Mouse (Mus musculus) gastrocnemius, postnatal 10 days (tissue): ENCODE data around the gene Cbfa2t2. TPM values are rescaled to one million over a fixed set of nuclear protein-coding genes. Genes with fewer than 3 reads are reported as not detected.

ENCODE experiments used
- DNase-seq: peaks from one replicate; pipeline ENCODE4 v3.0.0; 2021; ENCODE audit warnings: mixed read lengths
- long read RNA-seq, 2 experiments: library from polyadenylated mRNA; stranded (forward); transcript quantifications; one replicate each; pipeline ENCODE4 v2.0.0; 2021
- total RNA-seq, 2 experiments: library from RNA; stranded (reverse); gene quantifications; 2 replicates each; pipeline ENCODE4 v1.2.3; 2021

Gene Cbfa2t2
- total RNA-seq: 10 to 100 TPM; 18.4 to 21.6 TPM
- long read RNA-seq, experiment 1, full-length matches to known transcripts: 12 of 20 reads
- long read RNA-seq, experiment 1, partial matches to known transcripts: 3 of 20 reads
- long read RNA-seq, experiment 1, other reads (novel, unspliced or antisense): 5 of 20 reads
- long read RNA-seq, experiment 2, full-length matches to known transcripts: 9 of 14 reads
- long read RNA-seq, experiment 2, partial matches to known transcripts: 0 of 14 reads
- long read RNA-seq, experiment 2, other reads (novel, unspliced or antisense): 5 of 14 reads

DNA sequence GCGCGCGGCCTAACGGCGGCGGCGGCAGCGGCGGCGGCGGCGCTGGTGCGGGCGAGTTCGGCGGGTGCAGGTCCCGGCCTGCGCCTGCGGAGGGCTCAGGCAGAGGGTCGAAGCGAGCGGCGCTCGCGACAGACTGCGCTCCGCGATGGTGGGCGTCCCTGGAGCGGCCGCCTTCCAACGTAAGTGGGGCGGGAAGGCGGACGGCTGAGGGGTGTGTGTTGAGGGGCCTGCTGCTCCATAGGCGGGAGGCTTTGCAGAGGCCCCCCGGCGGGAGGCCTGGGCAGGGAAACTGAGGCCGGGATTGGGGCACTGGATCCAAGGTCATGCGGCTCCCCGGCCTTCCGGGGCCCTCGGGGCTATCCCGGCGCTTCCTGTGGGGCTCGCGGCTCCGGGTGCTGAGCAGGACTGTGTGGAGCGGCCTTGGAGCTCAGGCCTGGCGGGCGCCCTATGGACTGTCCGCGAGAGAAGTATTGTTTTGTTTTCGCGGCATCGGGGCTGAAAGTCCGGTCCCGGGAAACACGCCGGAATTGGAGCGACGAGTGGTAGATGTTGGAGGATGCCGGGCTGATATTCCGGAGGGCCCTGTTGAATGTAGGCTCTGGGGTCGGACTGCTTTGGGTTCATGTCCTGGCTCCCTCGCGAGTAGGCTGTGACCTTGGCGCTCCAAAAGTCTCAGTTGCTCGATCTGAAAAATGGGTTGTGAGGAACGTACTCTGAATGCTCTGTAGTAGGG, at the start of gene Cbfa2t2:
Gene Cbfa2t2, plus strand, starts transcription at position 24 of the 733 bp plus-strand sequence.
- DNase-seq: peak; percentile 59

DNA sequence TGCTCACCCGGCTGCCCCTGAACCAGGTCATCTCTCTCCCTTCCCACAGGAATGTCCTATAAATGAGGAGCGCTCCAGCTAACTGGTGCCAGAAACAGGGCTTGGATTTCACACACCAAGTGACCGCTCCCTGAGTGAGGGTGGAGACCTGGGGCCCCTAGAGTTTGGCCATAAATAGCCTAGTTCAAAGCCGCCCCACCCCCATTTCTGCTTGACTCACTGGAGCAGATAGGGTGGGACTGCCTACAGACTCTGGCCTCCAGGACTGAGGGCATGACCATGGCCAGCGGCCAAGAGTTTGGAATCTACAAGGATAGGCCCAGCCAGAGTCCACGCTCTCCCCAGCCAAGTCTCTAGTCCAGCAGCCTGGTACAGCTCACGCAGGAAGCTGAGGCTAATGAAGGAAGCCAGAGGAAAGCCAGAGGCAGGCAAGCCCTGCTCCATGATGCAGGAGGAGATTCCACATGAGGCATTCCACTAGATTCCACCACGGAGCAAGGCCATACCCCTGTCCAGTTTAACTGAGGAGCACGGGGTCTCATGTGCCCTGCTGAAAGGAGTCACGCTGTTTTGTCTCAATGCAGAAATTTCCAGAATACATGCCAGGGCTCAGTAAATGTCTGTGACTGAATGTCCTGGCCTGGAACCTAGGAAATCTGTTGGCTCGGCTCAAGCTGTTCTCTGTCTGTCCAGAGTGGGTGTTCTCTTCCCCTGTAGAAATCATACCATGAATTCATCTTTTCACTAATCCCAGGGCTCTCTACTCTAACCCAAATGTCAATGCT, 45.9 kb upstream of the Cbfa2t2 start:
- DNase-seq: peak; percentile 93

DNA sequence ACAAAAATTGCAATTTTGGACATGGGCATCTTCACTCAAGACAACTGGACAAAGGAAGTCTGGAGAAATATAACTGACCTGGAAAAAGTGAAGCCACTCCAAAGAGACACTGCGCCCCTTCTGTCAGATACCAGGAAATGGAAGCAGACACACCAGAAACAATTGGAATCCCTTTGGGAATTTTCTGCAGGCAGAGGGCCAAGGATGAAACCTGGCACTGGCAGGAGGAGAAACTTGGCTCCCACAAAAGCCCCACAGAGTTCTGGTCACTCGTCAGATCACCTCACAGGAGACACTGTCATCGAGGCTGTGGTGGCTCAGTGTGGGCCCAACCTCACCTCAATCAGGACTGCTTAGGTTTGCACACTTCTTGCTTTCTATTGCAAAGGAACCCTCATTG, 41.7 kb upstream of the Cbfa2t2 start:
- no peak for DNase-seq

DNA sequence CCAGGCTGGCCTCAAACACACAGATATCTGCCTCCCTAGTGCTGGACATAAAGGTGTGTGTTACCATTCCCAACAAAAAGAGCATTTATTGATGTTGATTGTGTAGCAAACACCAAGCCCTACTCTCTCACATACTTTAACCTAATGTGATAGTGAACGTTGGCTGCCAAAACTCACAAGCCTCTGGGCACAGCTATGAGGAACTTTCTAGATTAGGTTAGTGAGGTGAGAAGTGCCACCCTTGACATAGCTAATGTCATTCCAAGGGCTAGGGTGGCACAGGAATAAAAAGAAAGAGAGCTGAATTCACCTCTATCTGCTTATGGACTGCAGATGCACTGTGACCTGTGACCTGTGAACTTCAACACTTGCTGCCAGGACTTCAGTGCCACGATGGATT, 39.8 kb upstream of the Cbfa2t2 start:
- DNase-seq: no peak

DNA sequence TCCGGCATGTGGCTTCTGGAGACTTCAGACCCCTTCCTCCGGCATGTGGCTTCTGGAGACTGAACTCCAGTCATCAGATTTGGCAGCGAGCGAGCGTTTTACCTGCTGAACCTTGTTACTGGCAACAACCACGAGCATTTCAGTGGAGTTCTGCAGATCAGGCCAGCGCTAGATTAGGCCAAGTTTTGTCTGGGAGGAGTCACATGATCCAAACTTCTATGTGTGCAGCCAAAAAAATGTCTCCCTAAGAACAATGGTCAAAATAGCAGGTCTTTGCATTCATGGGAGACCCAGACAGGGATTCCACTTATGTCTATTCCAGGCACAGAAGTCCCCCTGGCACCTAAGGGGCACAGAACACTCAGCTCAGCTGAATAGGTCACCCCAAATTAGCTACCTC, 38.0 kb upstream of the Cbfa2t2 start:
- DNase-seq: no peak

DNA sequence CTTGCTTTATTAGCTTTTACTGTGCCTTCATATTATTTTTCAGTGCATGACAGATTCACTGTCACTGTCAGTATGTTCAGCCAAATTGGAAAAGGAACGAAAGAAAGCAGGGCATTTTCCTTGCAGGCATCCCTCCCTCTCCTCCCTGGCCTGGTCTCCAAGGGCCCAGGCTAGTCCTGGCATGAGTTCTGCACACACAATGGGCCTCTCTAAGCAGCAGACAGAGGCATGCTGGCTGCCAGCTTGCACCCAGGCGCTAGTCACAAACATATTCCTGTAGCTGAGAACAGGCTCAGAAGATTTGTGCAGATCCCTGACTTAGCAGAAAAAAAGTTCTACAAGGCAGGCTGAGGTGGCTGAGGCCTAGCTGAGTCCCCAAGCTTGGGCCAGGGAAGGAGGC, 37.0 kb upstream of the Cbfa2t2 start:
- no peak for DNase-seq

DNA sequence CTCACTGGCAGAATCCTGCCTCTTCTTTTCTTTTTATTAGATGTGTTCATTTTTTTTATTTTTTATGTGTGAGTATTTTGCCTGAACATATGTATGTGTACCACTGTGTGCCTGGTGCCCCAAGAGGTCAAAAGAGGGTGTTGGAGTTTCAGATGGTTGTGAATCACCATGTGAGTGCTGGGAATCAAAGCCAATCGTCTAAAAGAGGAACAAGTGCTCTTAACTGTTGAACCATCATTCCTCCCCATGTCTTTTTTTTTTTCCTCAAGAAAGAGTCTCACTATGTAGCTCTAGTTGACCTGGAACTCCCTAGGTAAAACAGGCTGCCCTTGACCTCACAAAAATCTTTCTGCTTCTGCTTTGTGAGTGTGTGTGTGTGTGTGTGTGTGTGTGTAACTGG, 34.3 kb upstream of the Cbfa2t2 start:
- no peak for DNase-seq

DNA sequence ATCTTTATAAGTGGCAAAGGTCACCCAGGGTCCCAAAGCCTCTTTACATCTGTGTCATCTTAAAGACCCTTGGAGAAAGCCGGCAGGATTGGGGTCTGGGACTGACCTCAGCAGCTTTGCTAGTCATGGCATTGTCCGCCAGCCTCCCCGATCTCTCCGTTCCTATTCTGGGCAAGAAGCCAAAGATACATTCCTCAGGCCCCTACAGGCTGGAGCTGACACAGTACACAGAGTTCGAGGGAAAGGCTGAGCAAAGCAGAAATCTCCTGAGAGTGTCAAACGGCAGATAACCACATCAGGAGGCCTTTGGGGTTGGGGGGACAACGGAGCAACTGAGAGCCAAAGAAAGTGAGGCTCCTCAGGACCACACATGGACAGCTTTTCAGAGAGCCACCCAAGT, 33.5 kb upstream of the Cbfa2t2 start:
- no peak for DNase-seq

DNA sequence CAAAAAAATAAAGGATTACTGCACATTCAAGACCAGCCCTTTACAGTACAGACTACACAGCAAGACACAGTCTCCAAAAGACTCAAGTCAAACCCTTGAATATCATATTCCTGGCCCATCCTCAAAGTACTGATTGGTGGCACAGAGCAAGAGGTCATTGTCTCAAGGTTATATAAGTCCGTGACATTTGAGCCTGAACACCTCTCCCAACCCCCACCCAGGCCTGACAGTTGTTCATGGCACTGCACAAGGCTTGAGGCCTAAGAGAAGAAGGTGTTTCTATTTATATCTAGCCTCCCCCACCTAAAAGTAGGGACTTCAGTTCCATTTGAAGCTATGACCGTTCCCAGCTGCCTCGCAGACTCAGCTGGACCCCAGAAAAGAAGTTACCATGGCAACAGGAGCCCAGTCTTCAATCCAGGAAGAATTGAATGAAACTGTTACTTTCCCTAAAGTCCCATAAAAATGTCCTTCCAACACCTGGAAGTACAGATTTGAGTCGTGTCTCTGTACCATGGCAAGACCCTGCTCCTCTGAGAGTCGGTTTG, 30.8 kb upstream of the Cbfa2t2 start:
- no peak for DNase-seq

DNA sequence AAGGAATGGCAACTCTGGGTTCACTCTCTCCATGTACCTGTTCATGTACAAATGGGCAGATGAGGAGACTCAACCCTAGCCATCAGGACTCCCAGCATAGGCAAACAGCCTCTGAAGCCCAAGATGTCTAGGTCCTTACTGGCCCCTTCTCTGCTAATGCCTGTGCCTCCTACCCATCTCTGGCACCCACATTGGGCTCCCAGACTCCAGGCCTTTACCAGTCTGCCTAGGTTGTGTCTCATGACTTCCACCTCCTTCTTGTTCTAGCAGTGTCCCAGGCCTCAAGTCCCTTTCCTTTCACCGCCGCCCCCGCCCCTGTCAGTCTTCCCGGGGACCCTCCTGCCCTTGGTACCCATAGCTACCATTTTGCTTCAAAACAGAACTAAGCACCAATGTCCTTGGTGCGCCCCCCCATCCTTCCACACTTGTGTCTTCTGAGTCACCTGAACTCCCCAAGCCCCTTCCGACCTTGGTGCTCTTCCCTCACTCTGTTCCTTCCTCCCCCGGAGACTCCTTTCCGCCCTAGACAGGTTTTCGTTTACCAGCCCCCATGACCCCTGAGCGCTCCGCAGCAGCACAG, 29.1 kb upstream of the Cbfa2t2 start:
- DNase-seq: no peak

DNA sequence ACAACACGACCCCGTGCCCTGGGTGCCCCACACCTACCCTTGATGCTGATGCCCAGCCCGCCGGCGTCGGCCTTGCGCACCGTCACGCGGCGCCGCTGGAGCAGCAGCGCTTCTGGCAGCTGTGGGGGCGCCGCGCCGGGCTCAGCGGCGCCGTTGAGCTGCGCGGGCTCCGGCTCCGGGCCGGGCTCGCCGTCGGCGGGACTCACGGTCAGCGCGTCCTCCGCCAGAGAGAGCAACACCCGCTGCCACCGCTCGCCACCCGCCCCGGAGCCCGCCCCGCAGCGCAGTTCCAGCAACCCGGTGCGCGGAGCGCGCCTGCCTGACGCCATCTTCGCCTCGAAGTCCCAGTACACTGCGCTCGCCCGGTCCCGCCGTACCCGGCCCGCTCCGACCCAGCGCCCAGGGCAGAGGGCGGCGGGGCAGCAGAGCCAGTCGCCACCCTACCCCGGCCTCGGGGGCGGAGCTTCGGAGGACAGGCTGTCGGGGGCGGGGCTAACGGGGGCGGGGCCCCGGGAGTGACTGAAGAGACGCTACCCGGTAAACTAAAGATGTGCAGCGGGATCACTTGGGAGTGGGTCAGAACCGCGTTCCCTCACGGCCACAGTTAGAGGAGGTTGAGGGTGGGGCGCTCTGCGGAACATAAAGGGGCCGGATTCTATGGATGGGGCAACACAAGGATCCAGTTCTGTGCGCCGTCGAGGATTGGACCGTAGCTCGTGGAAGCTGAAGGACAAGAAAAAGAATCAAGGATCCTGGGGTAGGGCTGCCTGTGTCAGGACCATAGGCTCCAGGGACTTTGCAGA, 28.4 kb upstream of the Cbfa2t2 start, which contains the start of gene Snta1:
Gene Snta1, minus strand, starts transcription at position 457 of the 803 bp plus-strand sequence.
- DNase-seq: peak; percentile 89

DNA sequence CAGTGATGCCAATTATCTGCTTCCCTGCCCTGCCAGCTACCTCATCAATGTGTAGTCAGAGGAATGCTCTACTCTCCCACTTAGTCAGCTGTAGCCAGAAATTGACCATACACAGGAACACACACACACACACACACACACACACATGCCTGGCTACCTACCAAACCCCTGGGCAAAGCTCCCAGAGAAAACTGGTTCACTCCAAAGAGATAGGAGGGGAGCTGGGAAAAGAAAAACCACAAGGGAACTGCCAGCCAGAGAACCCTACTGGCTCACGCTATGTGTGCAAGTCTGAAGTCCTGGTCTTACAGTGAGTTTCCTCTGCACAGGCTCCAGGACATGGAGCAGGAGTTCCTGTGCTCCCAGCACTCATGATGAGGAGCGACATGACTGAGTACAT, 25.9 kb upstream of the Cbfa2t2 start:
- DNase-seq: peak; percentile 36

DNA sequence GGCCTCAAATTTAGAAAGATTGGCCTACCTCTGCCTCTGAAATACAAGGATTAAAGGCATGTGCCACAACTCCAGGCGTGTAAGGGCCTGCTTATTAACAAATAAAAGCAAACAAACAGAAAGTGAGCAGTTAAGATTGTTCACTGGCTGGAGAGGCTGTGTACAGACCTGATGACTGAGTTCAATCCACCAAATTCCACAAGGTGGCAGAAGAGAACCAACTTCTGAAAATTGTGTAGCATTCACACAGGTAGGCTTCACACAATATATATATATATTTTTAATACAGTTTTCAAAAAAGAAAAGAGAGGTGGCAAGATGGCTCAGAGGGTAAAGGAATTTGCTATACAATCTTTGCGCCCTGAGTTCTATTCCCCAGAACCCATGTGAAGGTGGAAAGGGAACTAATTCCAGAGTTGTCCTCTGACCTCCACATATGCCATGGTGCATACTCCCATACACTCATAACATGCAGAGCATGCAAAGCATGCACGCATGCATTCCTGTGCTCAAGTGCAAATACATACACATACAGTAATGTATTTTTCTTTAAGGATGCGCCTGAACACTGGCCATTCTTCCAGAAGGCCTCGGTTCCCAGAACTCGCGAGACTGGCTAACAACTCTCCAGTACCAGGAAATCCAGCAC, 24.1 kb upstream of the Cbfa2t2 start:
- no peak for DNase-seq

DNA sequence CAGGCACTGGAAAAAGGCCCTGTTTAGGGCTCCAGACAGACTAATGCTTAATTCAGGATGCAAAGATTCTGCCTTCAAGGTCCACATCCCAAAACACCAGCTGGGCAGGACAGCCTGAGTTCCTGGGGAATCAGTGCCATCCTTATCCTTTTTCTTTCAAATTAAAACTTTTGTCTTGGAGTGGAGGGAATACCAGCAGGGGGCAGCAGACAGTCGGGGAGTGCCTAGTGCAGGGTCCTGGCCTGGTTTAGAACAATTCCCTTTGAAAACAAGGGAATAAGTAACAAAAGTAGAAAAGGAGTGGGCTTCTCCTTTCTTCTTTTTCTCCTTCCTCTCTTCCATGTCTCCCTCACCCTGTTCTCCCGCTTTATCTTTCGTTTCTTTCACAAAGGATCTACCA, 19.2 kb upstream of the Cbfa2t2 start:
- DNase-seq: peak; percentile 85

DNA sequence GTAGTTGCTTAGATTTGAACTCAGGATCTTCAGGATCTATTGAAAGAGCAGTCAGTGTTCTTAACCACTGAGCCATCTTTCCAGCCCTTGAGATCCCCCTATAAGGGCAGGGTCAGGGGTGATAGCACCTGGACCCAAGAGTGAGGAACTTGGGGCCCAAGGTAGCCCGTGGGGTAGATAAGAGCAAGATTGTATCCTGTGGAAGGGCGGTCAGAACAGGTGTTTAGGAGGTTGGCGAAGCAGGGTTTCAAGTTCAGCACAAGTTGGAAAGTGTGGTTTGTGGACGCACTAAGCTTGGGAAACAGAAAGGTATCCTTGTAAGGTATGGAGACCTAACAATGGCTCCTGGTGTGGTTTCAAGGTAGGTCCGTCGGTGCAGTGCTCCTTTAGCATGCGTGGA, 18.3 kb upstream of the Cbfa2t2 start:
- DNase-seq: no peak

DNA sequence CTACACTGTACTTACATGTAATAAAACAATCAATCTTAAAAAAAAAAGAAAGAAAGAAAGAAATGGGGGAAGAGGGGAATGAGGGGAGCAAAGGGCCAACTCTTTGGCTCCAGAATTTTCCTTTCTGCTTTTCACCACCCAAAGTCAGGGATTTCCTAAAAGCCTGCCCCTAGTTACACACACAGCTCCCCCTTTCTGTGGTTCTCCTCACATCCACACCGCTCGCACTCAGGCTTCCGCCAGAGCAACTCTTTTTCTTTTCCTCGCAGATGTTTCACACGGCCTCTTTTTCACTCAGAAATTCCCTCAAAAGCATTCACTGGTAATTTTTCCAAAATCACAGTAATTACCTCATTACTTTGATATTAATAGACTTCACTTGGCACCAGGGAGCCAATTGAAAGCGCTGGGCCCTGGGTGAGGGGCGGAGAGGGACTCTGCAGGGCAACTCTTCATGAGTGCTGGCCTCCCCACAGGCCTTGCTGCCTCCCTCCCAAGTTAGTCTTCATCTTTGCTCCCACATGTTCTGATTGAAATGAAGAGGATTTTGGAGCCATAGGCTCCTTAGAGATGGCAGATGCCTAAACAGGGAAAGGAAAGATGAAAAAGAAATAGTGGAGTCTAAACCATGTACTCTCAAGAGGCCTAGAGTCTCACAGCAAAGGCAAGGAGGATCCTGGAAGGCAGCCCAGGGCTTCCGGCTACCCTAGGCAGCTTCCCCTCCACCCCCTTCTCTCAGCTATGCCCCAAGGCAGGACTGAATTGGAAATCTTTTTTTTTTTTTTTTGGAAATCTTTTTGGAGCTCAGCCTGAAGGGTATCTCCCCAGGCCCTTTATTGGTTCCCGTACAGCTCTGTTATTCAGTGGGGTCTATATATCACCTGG, 16.4 kb upstream of the Cbfa2t2 start:
- DNase-seq: no peak

DNA sequence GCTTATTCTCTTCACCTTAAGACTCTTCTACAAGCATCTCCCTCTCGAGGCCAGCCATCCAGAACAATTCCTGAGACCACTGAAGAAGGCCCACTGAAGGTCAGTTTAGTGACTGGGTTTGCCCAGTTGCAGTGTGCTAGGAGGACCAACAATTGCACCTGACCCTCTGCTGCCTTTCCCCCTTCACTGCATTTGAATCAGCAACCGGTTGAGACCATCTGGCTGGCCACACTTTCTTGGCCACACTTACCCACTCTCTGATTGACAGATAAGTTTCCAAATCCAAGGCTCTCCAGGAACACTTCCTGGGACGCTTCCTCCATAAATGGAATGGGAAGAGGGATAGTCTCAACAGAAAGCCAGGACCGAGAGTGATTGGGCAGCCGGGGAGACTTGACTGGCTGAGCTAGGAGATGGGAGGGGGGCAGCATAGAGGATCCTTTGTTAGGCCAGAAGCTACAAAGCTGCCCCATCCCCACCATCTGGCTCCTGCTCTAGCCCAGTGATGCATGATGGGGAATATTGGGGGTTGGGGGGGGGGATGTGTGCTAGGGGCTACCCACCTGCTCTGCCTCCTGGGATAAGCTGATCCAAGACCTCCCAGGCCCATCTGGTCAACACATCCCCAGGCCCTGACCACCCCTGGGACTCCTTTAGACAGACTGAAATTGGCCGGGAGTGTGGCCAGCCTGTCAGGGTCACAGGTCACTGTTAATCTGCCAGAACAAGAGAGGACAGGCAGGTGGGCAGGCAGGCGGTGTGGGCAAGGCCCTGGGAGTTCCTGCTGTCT, 15.1 kb upstream of the Cbfa2t2 start:
- DNase-seq: no peak

DNA sequence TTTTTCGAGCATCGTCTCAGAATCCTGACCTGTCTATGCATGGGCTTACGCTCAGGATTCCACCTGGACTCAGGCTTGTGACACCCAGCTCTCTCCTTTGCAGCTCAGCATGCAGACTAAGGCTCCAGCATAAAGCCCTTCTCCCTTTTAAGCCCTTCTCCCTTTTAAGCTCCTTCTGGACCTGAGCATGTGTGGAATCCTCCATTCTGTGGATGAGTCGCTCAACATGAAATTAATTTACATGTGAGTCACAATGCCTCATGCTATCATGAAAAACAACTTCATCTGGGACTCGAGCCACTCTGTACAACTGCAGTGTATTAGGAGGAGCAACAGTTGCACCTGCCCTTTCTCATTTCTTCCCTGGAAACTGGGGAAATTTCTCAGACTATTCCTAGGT, 14.1 kb upstream of the Cbfa2t2 start:
- no peak for DNase-seq

DNA sequence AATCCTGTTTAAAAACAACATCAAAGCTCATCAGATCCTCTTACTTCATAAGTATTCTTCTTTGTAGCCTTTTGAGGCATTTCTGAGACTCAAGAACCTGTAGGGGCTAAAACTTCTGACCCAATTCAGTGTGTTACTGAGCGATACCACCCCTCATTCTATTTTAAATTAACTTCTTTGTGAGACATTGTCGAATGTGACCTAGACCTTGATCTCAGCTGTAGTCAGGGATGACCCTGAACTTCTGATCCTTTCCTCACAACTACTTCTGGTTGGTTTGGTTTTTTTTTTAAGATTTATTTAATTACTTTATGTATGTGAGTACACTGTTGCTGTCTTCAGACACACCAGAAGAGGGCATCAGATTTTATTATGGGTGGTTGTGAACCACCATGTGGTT, 12.7 kb upstream of the Cbfa2t2 start:
- no peak for DNase-seq
